Mouse (Mus musculus) CH12.LX (cell line): Measurements from ENCODE around the gene Fbp1. TPM values are rescaled to one million over a fixed set of nuclear protein-coding genes. Genes with fewer than 3 reads are reported as not detected.

ENCODE experiments used
- DNase-seq: peaks from one replicate; pipeline ENCODE4 v3.0.0-alpha.2; 2013; ENCODE audit errors: extremely low read depth
- H3K27ac ChIP-seq: 2 replicates; pipeline ENCODE4 v1.5.1; 2012; ENCODE audit warnings: low read depth, mild to moderate bottlenecking, control low read depth, moderate library complexity; ENCODE audit not compliant: insufficient read depth
- H3K27me3 ChIP-seq: replicated peaks from 2 replicates; pipeline ENCODE3; 2012; ENCODE audit warnings: inconsistent platforms
- H3K36me3 ChIP-seq, 2 experiments: replicated peaks in 1 of 2; 2 replicates each; pipeline versions ENCODE3 to v1.6.1; 2012; ENCODE audit warnings: inconsistent platforms in 1 of 2, low read length in 1 of 2, mild to moderate bottlenecking in 1 of 2, mixed read lengths in 1 of 2, moderate library complexity in 1 of 2; ENCODE audit not compliant: control insufficient read depth in 1 of 2, insufficient read depth in 1 of 2
- H3K4me1 ChIP-seq, 2 experiments: 2 replicates each; pipeline ENCODE4 v1.6.1; 2012; ENCODE audit warnings: inconsistent platforms in 1 of 2, moderate library complexity in 1 of 2; ENCODE audit not compliant: insufficient read depth in 2 of 2, control insufficient read depth in 1 of 2
- H3K4me2 ChIP-seq: 2 replicates; pipeline ENCODE4 v1.6.1; 2012; ENCODE audit warnings: low read depth, mild to moderate bottlenecking, control low read depth; ENCODE audit not compliant: poor library complexity, insufficient read depth, severe bottlenecking
- H3K4me3 ChIP-seq, 3 experiments: fragments of 150-350 bp in 1 of 3; sonication (generic) in 1 of 3; replicated peaks in 1 of 3; 2 replicates each; pipeline versions ENCODE3 to v1.5.1; 2011 to 2012; ENCODE audit warnings: low read depth in 2 of 3, low read length in 2 of 3, mild to moderate bottlenecking in 2 of 3, moderate library complexity in 2 of 3, control low read depth in 1 of 3, improper control_type of control experiment in 1 of 3, inconsistent platforms in 1 of 3, mixed read lengths in 1 of 3; ENCODE audit not compliant: poor library complexity in 1 of 3
- H3K79me2 ChIP-seq: replicated peaks from 2 replicates; pipeline ENCODE4 v1.6.1; 2012; ENCODE audit warnings: mild to moderate bottlenecking, moderate library complexity; ENCODE audit not compliant: control insufficient read depth, poor library complexity, insufficient read depth, severe bottlenecking; ENCODE audit errors: extremely low read depth
- H3K9ac ChIP-seq: 2 replicates; pipeline ENCODE4 v1.6.1; 2012; ENCODE audit warnings: low read depth, mild to moderate bottlenecking, control low read depth, moderate library complexity; ENCODE audit not compliant: insufficient read depth
- H3K9me3 ChIP-seq: replicated peaks from 2 replicates; pipeline ENCODE3; 2012; ENCODE audit warnings: low read length, inconsistent platforms, mixed read lengths
- BHLHE40 ChIP-seq: IDR thresholded peaks from 2 replicates; pipeline ENCODE4 v1.6.1; 2011; ENCODE audit warnings: mild to moderate bottlenecking, low read depth, low read length, improper control_type of control experiment
- CHD1 ChIP-seq: IDR thresholded peaks from 2 replicates; pipeline ENCODE4 v1.6.1; 2012; ENCODE audit warnings: low read depth, low read length, improper control_type of control experiment, inconsistent platforms
- CHD2 ChIP-seq: IDR thresholded peaks from 2 replicates; pipeline ENCODE4 v1.6.1; 2011; ENCODE audit warnings: low read length, improper control_type of control experiment
- CTCF ChIP-seq, 2 experiments: IDR thresholded peaks in 1 of 2; conservative IDR thresholded peaks in 1 of 2; 2 replicates each; pipeline ENCODE4 v1.5.1; 2011 to 2012; ENCODE audit warnings: low read depth in 2 of 2, low read length in 2 of 2, improper control_type of control experiment in 1 of 2, inconsistent platforms in 1 of 2, mild to moderate bottlenecking in 1 of 2, moderate library complexity in 1 of 2
- E2F4 ChIP-seq: IDR thresholded peaks from 2 replicates; pipeline ENCODE4 v1.6.1; 2011; ENCODE audit warnings: low read depth, low read length, improper control_type of control experiment; ENCODE audit not compliant: insufficient replicate concordance
- ELF1 ChIP-seq: IDR thresholded peaks from 2 replicates; pipeline ENCODE4 v1.6.1; 2014; ENCODE audit warnings: low read depth, mild to moderate bottlenecking, inconsistent platforms, low read length, improper control_type of control experiment
- EP300 ChIP-seq: IDR thresholded peaks from 2 replicates; pipeline ENCODE4 v1.6.1; 2011; ENCODE audit warnings: low read length, improper control_type of control experiment
- ETS1 ChIP-seq: conservative IDR thresholded peaks from 2 replicates; pipeline ENCODE4 v1.6.1; 2012; ENCODE audit warnings: low read depth, mild to moderate bottlenecking, inconsistent platforms, low read length, improper control_type of control experiment, moderate library complexity
- GABPA ChIP-seq: IDR thresholded peaks from 2 replicates; pipeline ENCODE4 v1.6.1; 2012; ENCODE audit warnings: low read depth, low read length, improper control_type of control experiment, inconsistent platforms; ENCODE audit not compliant: insufficient replicate concordance
- HCFC1 ChIP-seq: IDR thresholded peaks from 2 replicates; pipeline ENCODE4 v1.6.1; 2012; ENCODE audit warnings: low read depth, mild to moderate bottlenecking, inconsistent platforms, low read length, improper control_type of control experiment
- JUND ChIP-seq: conservative IDR thresholded peaks from 2 replicates; pipeline ENCODE4 v1.6.1; 2011; ENCODE audit warnings: low read depth, low read length, improper control_type of control experiment
- MAFK ChIP-seq: IDR thresholded peaks from 2 replicates; pipeline ENCODE4 v1.6.1; 2011; ENCODE audit warnings: low read length, improper control_type of control experiment; ENCODE audit not compliant: insufficient replicate concordance
- MAZ ChIP-seq: IDR thresholded peaks from 2 replicates; pipeline ENCODE4 v1.6.1; 2012; ENCODE audit warnings: low read depth, mild to moderate bottlenecking, inconsistent platforms, low read length, improper control_type of control experiment, moderate library complexity
- MEF2A ChIP-seq: IDR thresholded peaks from 2 replicates; pipeline ENCODE4 v1.6.1; 2014; ENCODE audit warnings: low read depth, mild to moderate bottlenecking, inconsistent platforms, low read length, improper control_type of control experiment, borderline replicate concordance
- NELFE ChIP-seq: IDR thresholded peaks from 2 replicates; pipeline ENCODE4 v1.6.1; 2011; ENCODE audit warnings: low read depth, low read length, improper control_type of control experiment
- NRF1 ChIP-seq: IDR thresholded peaks from 2 replicates; pipeline ENCODE4 v1.6.1; 2014; ENCODE audit warnings: low read depth, mild to moderate bottlenecking, inconsistent platforms, low read length, improper control_type of control experiment, moderate library complexity
- POLR2A ChIP-seq: IDR thresholded peaks from 2 replicates; pipeline ENCODE4 v1.6.1; 2011; ENCODE audit warnings: low read depth, mild to moderate bottlenecking, improper control_type of control experiment, low read length
- POLR2AphosphoS2 ChIP-seq: IDR thresholded peaks from 2 replicates; pipeline ENCODE4 v1.6.1; 2011; ENCODE audit warnings: low read depth, low read length, improper control_type of control experiment
- RAD21 ChIP-seq: IDR thresholded peaks from 2 replicates; pipeline ENCODE4 v1.6.1; 2011; ENCODE audit warnings: low read depth, mild to moderate bottlenecking, low read length, improper control_type of control experiment, moderate library complexity
- RCOR1 ChIP-seq: conservative IDR thresholded peaks from 2 replicates; pipeline ENCODE4 v1.6.1; 2012; ENCODE audit warnings: low read depth, mild to moderate bottlenecking, inconsistent platforms, low read length, improper control_type of control experiment
- TCF12 ChIP-seq: IDR thresholded peaks from 2 replicates; pipeline ENCODE4 v1.6.1; 2014; ENCODE audit warnings: low read depth, mild to moderate bottlenecking, inconsistent platforms, low read length, improper control_type of control experiment
- UBTF ChIP-seq: IDR thresholded peaks from 2 replicates; pipeline ENCODE4 v1.6.1; 2012; ENCODE audit warnings: low read depth, mild to moderate bottlenecking, inconsistent platforms, low read length, improper control_type of control experiment, moderate library complexity
- USF1 ChIP-seq: IDR thresholded peaks from 2 replicates; pipeline ENCODE4 v1.6.1; 2014; ENCODE audit warnings: low read depth, mild to moderate bottlenecking, inconsistent platforms, low read length, improper control_type of control experiment
- ZC3H11A ChIP-seq: IDR thresholded peaks from 2 replicates; pipeline ENCODE4 v1.6.1; 2012; ENCODE audit warnings: low read depth, mild to moderate bottlenecking, inconsistent platforms, low read length, improper control_type of control experiment
- ZKSCAN1 ChIP-seq: IDR thresholded peaks from 2 replicates; pipeline ENCODE4 v1.6.1; 2012; ENCODE audit warnings: low read depth, inconsistent platforms, low read length, improper control_type of control experiment, borderline replicate concordance
- ZMIZ1 ChIP-seq: IDR thresholded peaks from 2 replicates; pipeline ENCODE4 v1.6.1; 2012; ENCODE audit warnings: low read depth, mild to moderate bottlenecking, inconsistent platforms, low read length, improper control_type of control experiment
- dilution Hi-C: fragments of 300-500 bp; cut with MboI; formaldehyde crosslinking; loops from 2 replicates; pipeline ENCODE4 v1.14.3; 2020; ENCODE audit warnings: low sequenced_read_pairs; ENCODE audit not compliant: extremely low pct_unique_long_range_greater_than_20kb, extremely low pct_ligation_motif_present
- in situ Hi-C: fragments of 300-500 bp; cut with MboI; formaldehyde crosslinking; loops from 3 replicates; pipeline ENCODE4 v1.14.3; 2019; ENCODE audit warnings: low sequenced_read_pairs, low pct_ligation_motif_present, low pct_unique_long_range_greater_than_20kb, mixed read lengths
- polyA plus RNA-seq: library from polyadenylated mRNA; unstranded; fragments of >175 nt; gene quantifications from 2 replicates; pipeline ENCODE4 v1.2.1, GENCODE M21; 2012; ENCODE audit warnings: low read depth; ENCODE audit not compliant: insufficient read length
- total RNA-seq, 2 experiments: library from RNA; depleted of rRNA; stranded (reverse); fragments of 300-350 nt in 1 of 2; fragments of >200 nt in 1 of 2; gene quantifications; 2 replicates each; pipeline ENCODE4 v1.2.3; 2012 to 2014

The Fbp1 gene
- total and polyA plus RNA-seq, 3 experiments: not detected

DNA sequence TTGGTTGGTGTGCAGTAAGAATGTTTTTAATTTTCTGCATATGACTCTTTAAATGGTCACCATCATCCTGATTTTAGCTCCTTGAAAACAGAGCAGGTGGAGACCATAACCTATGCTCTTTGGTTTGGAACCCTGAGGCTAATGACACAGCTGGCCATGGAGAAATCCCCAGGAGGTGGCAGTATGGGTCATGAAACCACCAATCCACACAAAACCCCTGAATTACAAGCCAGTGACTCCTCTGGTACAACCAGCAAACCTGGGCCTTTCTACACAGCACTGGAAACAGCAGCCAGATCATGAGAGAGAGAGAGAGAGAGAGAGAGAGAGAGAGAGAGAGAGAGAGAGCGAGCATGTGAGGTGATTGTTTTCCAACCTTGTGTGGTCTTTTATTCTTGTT lies 38.4 kb upstream of the Fbp1 start (continued):
- TF ChIP-seq RCOR1 (no peak), MAFK (no peak), POLR2A (no peak), UBTF (no peak), CHD1 (no peak), CTCF (conservative IDR thresholded peaks at IDR 0.05 in 1 of 2, IDR thresholded peaks at IDR 0.05 in 1 of 2; ENCODE audit: low read depth in 2 of 2, low read length in 2 of 2) (peak in 1 of 2 experiments; percentile 72; a peak in 2 of 4 replicates), MAZ (no peak), GABPA (no peak), ELF1 (no peak), CHD2 (no peak), NRF1 (no peak), ZC3H11A (peak; percentile 36; the same call in 1 of the 2 replicates), EP300 (no peak), USF1 (no peak), ZKSCAN1 (no peak), MEF2A (no peak)

GRCm38 (mm10) chr13:62923182-62923581 lies 35.1 kb upstream of the Fbp1 start:
- Histone ChIP-seq H3K9ac (no peak overlapping the region), H3K36me3 (no peaks in the 10 kb centered on the region), H3K4me3 (no peak overlapping the region), H3K27me3 (no peaks in the 10 kb centered on the region), H3K9me3 (no peaks in the 10 kb centered on the region), H3K79me2 (no peaks in the 10 kb centered on the region), H3K4me1 (no peaks in the 10 kb centered on the region), H3K27ac (no peak overlapping the region), H3K4me2 (no peak overlapping the region)
- dilution Hi-C loops: no loop called here
- in situ Hi-C loops: no loop called here
- TF ChIP-seq JUND: no peak
- no peak for TF ChIP-seq GABPA
- TF ChIP-seq ZMIZ1: no peak
- TF ChIP-seq MAFK: no peak
- TF ChIP-seq BHLHE40: 0 out of 2 replicates have a peak, but pooled peaks have one; percentile 9
- no peak for DNase-seq

GRCm38 (mm10) chr13:62922645-62923044 lies 34.6 kb upstream of the Fbp1 start:
- Histone ChIP-seq H3K36me3 (no peaks in the 10 kb centered on the region), H3K4me2 (no peak overlapping the region), H3K27me3 (no peaks in the 10 kb centered on the region), H3K4me1 (no peaks in the 10 kb centered on the region), H3K79me2 (no peaks in the 10 kb centered on the region), H3K27ac (no peak overlapping the region), H3K9me3 (no peaks in the 10 kb centered on the region), H3K9ac (no peak overlapping the region), H3K4me3 (no peak overlapping the region)
- TF ChIP-seq CHD2 (no peak), BHLHE40 (no peak), TCF12 (no peak), RAD21 (no peak), MAFK (no peak), POLR2A (no peak), NELFE (no peak), ZC3H11A (no peak), POLR2AphosphoS2 (no peak), E2F4 (no peak), NRF1 (no peak), HCFC1 (no peak), CTCF (conservative IDR thresholded peaks at IDR 0.05 in 1 of 2, IDR thresholded peaks at IDR 0.05 in 1 of 2; ENCODE audit: low read depth in 2 of 2, low read length in 2 of 2) (no peak), MAZ (no peak), ETS1 (no peak)
- in situ Hi-C loops (no loop called here), dilution Hi-C loops (no loop called here)
- no peak for DNase-seq
